Mouse (Mus musculus): ENCODE data around the gene Otud3. TPM values are rescaled to one million over a fixed set of nuclear protein-coding genes. Genes with fewer than 3 reads are reported as not detected.
A peak's percentile ranks its signal among the peaks of the same experiment; 100 is the strongest.

Gene Otud3
- polyA plus RNA-seq, 1 experiment from 2014 or later = 1.9 TPM

- WGBS (ENCODE audit: insufficient replicate concordance) = 10% methylated on average over 7 of the region's 7 CpGs
- DNase-seq (peak; percentile 32), ATAC-seq (ENCODE audit: low read depth) (no peak)
- Histone ChIP-seq H3K4me1 (replicated peaks) (no peaks in the 10 kb centered on the region), H3K27me3 (0 out of 2 replicates have a peak, but pooled peaks cover 9% of the 10 kb centered on the region), H3K9me3 (replicated peaks) (no peaks in the 10 kb centered on the region), H3K36me3 (no peaks in the 10 kb centered on the region), H3K4me2 (no peak overlapping the region), H3K4me3 (replicated peaks) (no peak overlapping the region), H3K9ac (no peak overlapping the region), H3K27ac (no peak overlapping the region)
These were observed 47.3 kb downstream of the Otud3 start for GRCm38 (mm10) chr4:138866413-138866812.

DNA sequence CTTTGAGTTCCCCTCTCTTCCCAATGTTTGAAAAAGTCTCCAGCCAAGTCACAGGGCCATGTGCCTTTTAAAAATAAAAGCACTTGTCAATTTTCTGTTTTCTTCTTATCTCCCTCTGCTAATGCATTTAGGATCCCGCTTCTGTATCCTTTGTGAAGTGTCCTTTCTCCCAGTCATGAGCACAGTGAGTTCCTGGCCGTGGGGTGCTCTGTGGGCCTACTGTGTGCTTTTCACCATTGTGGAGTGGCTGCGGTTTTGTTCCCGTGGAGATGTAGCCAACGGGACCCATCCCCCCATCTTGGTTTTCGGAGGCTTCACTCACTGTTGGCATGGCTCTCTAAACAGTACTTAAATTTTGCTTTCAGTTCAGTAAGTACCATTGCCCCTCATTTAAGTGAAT lies 47.8 kb downstream of the Otud3 start:
- Histone ChIP-seq H3K4me3 (replicated peaks) (no peak overlapping the region), H3K4me1 (replicated peaks) (no peaks in the 10 kb centered on the region), H3K36me3 (no peaks in the 10 kb centered on the region), H3K4me2 (no peak overlapping the region), H3K9ac (no peak overlapping the region), H3K9me3 (replicated peaks) (no peaks in the 10 kb centered on the region), H3K27me3 (peaks cover 9% of the 10 kb centered on the region; the same call in 1 of the 2 replicates), H3K27ac (no peak overlapping the region)
- DNase-seq = no peak
- WGBS (ENCODE audit: insufficient replicate concordance) = 45% methylated on average over 6 of the region's 6 CpGs
- no peak for ATAC-seq (ENCODE audit: low read depth)

GRCm38 (mm10) chr4:138865092-138865491 lies 48.7 kb downstream of the Otud3 start:
- no peaks in the 10 kb centered on the region for H3K4me1 ChIP-seq (replicated peaks)
- ATAC-seq (ENCODE audit: low read depth) (no peak), DNase-seq (no peak)
- H3K4me2 ChIP-seq = no peak overlapping the region
- H3K27me3 ChIP-seq = peaks cover 12% of the 10 kb centered on the region; the same call in 1 of the 2 replicates
- H3K27ac ChIP-seq = no peak overlapping the region
- no peak overlapping the region for H3K4me3 ChIP-seq (replicated peaks)
- no peaks in the 10 kb centered on the region for H3K36me3 ChIP-seq
- no peak overlapping the region for H3K9ac ChIP-seq
- WGBS (ENCODE audit: insufficient replicate concordance) = 34% methylated on average over 5 of the region's 5 CpGs
- no peaks in the 10 kb centered on the region for H3K9me3 ChIP-seq (replicated peaks)

DNA sequence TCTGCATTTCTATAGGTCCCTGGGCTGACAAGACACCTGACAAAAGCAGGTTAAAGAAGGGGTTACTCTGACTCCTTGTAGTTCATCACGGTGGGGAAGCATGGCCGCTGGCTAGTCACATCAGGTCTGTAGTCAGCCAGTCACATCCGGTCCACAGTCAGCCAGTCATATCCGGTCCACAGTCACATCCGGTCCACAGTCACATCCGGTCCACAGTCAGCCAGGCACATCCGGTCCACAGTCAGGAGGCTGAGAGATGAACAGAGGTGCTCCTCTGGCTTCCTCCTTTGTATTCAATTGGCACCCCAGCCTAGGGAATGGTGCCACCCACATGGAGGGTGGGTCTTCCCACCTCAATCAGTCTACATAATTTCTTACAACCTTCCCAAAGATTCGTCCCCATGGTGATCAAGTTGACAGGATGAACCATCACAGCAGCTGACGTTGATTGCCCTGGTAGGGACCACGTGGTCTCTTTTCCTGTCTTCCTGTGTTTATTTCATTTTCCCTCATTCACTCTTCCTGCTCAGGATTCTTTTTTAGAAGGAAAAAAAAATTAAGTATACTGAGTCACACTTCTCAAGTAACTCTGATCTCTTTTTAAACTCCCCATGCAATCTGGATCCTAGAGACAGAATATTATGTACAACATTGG lies 50.3 kb downstream of the Otud3 start, which contains the start of gene Pla2g5:
Gene Pla2g5 (minus strand): TSS at position 139 of the 655 bp plus-strand sequence.
- no peak within 1 kb of the TSS for H3K4me2 ChIP-seq
- H3K9ac ChIP-seq = no peak within 1 kb of the TSS
- H3K9me3 ChIP-seq (replicated peaks) = no peaks in the 10 kb centered on the region
- no peak for ATAC-seq (ENCODE audit: low read depth)
- H3K27ac ChIP-seq = no peak within 1 kb of the TSS
- DNase-seq = no peak
- no peaks in the 10 kb centered on the region for H3K36me3 ChIP-seq
- 41% methylated on average over 10 of the region's 10 CpGs for WGBS (ENCODE audit: insufficient replicate concordance)
- no peak within 1 kb of the TSS for H3K4me3 ChIP-seq (replicated peaks)
- H3K27me3 ChIP-seq = peaks cover 14% of the 10 kb centered on the region; the same call in 1 of the 2 replicates
- H3K4me1 ChIP-seq (replicated peaks) = no peaks in the 10 kb centered on the region

DNA sequence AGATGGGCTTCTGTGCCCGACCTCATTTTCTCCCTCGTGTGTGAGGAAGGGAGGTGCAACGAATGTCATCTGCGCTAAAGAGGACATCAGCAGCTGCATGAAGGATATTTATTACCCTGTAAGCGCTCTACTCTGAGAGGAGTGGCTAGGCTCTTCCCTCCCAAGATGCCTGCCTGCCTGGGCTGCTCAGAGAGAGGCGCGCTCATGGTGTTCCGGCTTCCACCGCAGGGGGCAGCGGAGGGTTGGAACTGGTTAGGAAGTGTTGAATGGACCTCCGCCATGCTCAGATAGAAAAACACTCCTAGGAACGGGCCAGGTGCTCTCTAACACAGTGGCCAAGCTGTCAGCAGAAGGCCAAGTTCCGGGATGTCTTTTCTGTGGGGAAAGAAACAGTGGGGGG lies 54.0 kb downstream of the Otud3 start:
- no peaks in the 10 kb centered on the region for H3K9me3 ChIP-seq (replicated peaks)
- ATAC-seq (ENCODE audit: low read depth) = no peak
- H3K4me1 ChIP-seq (replicated peaks) = no peaks in the 10 kb centered on the region
- 7% methylated on average over 13 of the region's 13 CpGs for WGBS (ENCODE audit: insufficient replicate concordance)
- peak overlapping the region; percentile 5; the same call in 1 of the 2 replicates for H3K4me2 ChIP-seq
- no peak overlapping the region for H3K9ac ChIP-seq
- DNase-seq = peak; percentile 41
- H3K4me3 ChIP-seq (replicated peaks) = no peak overlapping the region
- H3K27me3 ChIP-seq = peaks cover 14% of the 10 kb centered on the region
- no peak overlapping the region for H3K27ac ChIP-seq
- no peaks in the 10 kb centered on the region for H3K36me3 ChIP-seq

DNA sequence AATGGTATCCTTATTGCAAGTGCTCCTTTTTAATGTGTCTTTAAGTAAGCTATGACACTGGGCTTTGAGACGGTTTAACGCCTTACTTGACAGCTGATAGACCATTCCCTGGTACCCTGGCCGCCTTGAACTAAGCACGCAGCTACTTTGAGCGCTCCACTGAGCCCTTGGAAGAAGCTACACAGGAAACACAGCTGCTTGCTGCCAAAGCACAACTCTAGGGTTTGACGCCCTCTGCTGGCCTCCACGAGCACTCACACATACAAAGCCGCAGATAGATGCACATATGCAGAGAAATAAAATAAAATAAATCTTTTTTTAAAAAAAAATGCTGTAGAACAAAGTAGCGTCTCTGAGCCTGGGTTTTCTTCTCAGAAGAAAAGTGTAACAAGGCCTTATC lies 54.5 kb downstream of the Otud3 start:
- H3K36me3 ChIP-seq = no peaks in the 10 kb centered on the region
- H3K9ac ChIP-seq = no peak overlapping the region
- no peak overlapping the region for H3K27ac ChIP-seq
- DNase-seq (no peak), ATAC-seq (ENCODE audit: low read depth) (no peak)
- 19% methylated on average over 9 of the region's 9 CpGs for WGBS (ENCODE audit: insufficient replicate concordance)
- no peak overlapping the region for H3K4me3 ChIP-seq (replicated peaks)
- H3K4me1 ChIP-seq (replicated peaks) = no peaks in the 10 kb centered on the region
- no peaks in the 10 kb centered on the region for H3K9me3 ChIP-seq (replicated peaks)
- 0 out of 2 replicates have a peak overlapping the region, but pooled peaks have one; percentile 5 for H3K4me2 ChIP-seq
- H3K27me3 ChIP-seq = peaks cover 12% of the 10 kb centered on the region

DNA sequence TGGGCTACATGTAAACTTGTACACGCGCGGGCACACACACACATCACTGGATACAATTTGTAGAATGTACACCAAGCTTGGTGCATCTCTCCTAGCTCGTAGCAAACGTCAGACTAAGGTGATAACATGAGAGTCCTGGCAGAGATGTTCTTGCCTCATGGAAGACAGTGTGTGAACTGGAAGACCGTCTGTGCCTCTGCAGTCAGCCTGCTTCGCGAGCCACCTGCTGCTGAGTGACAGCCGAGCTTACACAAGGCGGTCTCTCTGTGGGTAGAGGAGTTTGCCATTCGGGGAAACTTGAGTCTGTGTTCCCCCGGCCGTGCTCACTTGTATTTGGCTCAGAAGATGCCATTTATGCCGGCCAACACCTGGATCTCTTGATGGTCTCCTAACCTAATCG lies 55.3 kb downstream of the Otud3 start:
- H3K9ac ChIP-seq = no peak overlapping the region
- no peaks in the 10 kb centered on the region for H3K4me1 ChIP-seq (replicated peaks)
- no peak overlapping the region for H3K27ac ChIP-seq
- H3K36me3 ChIP-seq = no peaks in the 10 kb centered on the region
- peaks cover 12% of the 10 kb centered on the region for H3K27me3 ChIP-seq
- DNase-seq (no peak), ATAC-seq (ENCODE audit: low read depth) (no peak)
- no peak overlapping the region for H3K4me2 ChIP-seq
- 49% methylated on average over 15 of the region's 15 CpGs for WGBS (ENCODE audit: insufficient replicate concordance)
- H3K9me3 ChIP-seq (replicated peaks) = no peaks in the 10 kb centered on the region
- no peak overlapping the region for H3K4me3 ChIP-seq (replicated peaks)

DNA sequence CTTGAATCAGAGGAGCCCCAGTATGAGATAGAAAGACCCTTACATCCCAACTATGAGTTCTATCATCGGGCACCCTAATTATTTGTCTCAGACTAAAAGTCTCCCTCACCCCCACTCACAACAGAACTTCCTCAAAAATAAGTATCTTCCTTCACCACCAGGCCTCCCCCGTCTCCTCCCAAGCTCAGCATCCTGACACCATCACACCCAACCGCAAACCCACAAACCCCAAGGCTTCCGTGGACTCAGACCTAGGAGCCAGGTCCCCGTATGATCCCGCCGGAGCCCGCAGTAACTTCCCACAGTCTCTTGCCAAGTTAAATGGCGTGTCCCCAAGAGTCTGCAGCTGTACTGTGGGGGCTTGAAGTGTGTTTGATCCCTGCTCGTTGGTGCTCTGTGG lies 56.2 kb downstream of the Otud3 start:
- H3K4me1 ChIP-seq (replicated peaks) = no peaks in the 10 kb centered on the region
- H3K4me2 ChIP-seq = no peak overlapping the region
- DNase-seq = no peak
- ATAC-seq (ENCODE audit: low read depth) = no peak
- H3K27ac ChIP-seq = no peak overlapping the region
- no peak overlapping the region for H3K9ac ChIP-seq
- no peak overlapping the region for H3K4me3 ChIP-seq (replicated peaks)
- H3K27me3 ChIP-seq = peaks cover 12% of the 10 kb centered on the region
- H3K36me3 ChIP-seq = no peaks in the 10 kb centered on the region
- H3K9me3 ChIP-seq (replicated peaks) = no peaks in the 10 kb centered on the region
- 25% methylated on average over 10 of the region's 10 CpGs for WGBS (ENCODE audit: insufficient replicate concordance)

DNA sequence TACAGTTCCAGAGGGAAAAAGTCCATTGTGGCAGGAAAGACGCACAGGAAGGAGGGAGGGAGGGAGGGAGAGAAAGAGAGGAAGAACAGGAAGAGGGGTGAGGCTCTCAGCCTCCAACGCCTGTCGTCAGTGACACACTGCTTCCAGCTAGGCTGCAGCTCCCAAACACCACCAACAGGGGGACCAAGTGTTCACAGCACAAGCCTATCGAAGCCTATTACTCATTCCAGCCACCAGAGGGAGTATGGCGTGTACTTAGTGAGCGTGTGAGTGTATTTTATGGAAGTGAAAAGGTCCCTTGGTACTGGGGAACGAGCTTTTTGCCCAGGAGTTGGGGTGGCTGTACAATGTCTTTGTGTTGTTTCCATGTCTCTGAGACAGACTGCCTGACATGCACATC lies 57.3 kb downstream of the Otud3 start:
- Histone ChIP-seq H3K27me3 (peaks cover 12% of the 10 kb centered on the region), H3K4me1 (replicated peaks) (no peaks in the 10 kb centered on the region), H3K4me2 (no peak overlapping the region), H3K27ac (no peak overlapping the region), H3K4me3 (replicated peaks) (no peak overlapping the region), H3K9ac (no peak overlapping the region), H3K36me3 (no peaks in the 10 kb centered on the region), H3K9me3 (replicated peaks) (no peaks in the 10 kb centered on the region)
- no peak for ATAC-seq (ENCODE audit: low read depth)
- DNase-seq = peak; percentile 43
- 11% methylated on average over 7 of the region's 7 CpGs for WGBS (ENCODE audit: insufficient replicate concordance)

DNA sequence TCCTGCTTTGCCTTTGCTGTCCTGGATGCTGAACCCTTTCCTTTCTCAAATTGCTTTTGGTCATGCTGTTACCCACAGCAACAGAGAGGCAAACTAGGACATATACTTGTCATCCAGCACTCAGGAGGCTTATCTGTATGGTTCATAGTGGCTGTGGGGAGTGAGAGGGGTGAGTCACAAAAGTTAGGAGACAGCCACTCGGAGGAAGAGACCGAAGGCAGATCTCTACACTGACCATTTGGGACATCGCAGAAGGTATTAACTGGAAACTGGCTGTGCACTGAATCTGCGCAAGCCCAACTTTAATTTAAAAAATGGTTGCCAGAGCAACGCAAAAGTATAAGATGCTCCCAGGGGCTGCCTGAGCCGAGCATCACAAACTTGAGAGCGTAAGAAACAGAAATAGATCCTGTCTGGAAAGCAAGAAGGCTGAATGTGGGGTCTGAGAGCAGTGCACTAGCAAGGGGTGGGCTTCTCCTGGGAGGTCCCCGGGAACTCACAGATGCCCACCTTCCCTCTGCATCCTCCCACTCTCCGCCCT lies 58.6 kb downstream of the Otud3 start:
- Histone ChIP-seq H3K9me3 (replicated peaks) (no peaks in the 10 kb centered on the region), H3K27ac (no peak overlapping the region), H3K9ac (no peak overlapping the region), H3K4me2 (no peak overlapping the region), H3K4me1 (replicated peaks) (no peaks in the 10 kb centered on the region), H3K27me3 (peaks cover 9% of the 10 kb centered on the region), H3K36me3 (no peaks in the 10 kb centered on the region), H3K4me3 (replicated peaks) (no peak overlapping the region)
- 69% methylated on average over 9 of the region's 9 CpGs for WGBS (ENCODE audit: insufficient replicate concordance)
- DNase-seq = no peak
- no peak for ATAC-seq (ENCODE audit: low read depth)

DNA sequence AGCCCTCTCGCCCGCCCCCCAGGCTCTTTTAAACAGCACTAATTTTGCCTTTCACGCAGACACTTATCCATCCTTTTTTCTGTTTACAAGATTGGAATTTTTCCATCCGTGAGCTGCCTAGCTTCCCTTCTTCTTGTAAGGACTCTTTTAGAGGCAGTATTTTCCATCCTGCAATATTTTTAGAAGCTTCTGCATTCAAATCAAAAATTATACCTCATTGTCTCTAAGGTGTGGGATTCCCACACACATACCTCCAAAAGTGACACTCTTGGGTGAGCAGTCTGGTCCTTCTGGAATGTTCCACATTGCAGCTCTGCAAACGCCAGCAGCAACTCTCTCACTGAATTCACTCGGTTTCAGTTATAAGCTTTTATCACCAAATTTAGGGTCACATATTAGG lies 60.8 kb downstream of the Otud3 start:
- H3K9ac ChIP-seq = no peak overlapping the region
- no peak overlapping the region for H3K4me2 ChIP-seq
- DNase-seq (no peak), ATAC-seq (ENCODE audit: low read depth) (no peak)
- H3K27me3 ChIP-seq = peaks cover 12% of the 10 kb centered on the region
- H3K36me3 ChIP-seq = no peaks in the 10 kb centered on the region
- 60% methylated on average over 6 of the region's 6 CpGs for WGBS (ENCODE audit: insufficient replicate concordance)
- no peak overlapping the region for H3K27ac ChIP-seq
- H3K9me3 ChIP-seq (replicated peaks) = no peaks in the 10 kb centered on the region
- H3K4me3 ChIP-seq (replicated peaks) = no peak overlapping the region
- H3K4me1 ChIP-seq (replicated peaks) = no peaks in the 10 kb centered on the region

DNA sequence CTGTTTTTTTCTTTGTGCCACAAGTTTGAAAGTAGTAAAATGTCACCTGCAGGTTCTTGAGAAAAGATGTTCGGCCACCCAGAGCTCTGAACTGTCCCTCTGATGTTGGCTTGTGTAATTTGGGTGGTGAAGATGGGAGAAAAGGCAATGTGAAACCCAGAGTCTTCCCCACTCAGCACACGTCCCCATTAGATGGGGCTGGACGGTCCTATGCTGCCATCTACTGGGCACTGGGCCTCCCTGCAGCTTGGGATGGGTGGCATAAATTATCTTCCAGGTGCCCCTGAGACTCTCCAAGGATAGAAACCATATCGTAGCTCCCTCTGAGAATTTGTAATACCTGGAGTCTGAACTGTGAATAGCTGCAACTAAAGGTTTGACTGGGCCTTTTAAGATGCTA lies 62.3 kb downstream of the Otud3 start:
- ATAC-seq (ENCODE audit: low read depth) = no peak
- H3K4me2 ChIP-seq = no peak overlapping the region
- no peak overlapping the region for H3K27ac ChIP-seq
- no peaks in the 10 kb centered on the region for H3K4me1 ChIP-seq (replicated peaks)
- WGBS (ENCODE audit: insufficient replicate concordance) = 2% methylated on average over 4 of the region's 4 CpGs
- H3K9ac ChIP-seq = no peak overlapping the region
- no peak overlapping the region for H3K4me3 ChIP-seq (replicated peaks)
- no peaks in the 10 kb centered on the region for H3K9me3 ChIP-seq (replicated peaks)
- H3K27me3 ChIP-seq = peaks cover 12% of the 10 kb centered on the region
- H3K36me3 ChIP-seq = no peaks in the 10 kb centered on the region
- DNase-seq = peak; percentile 15
